In the genomic region with DNA sequence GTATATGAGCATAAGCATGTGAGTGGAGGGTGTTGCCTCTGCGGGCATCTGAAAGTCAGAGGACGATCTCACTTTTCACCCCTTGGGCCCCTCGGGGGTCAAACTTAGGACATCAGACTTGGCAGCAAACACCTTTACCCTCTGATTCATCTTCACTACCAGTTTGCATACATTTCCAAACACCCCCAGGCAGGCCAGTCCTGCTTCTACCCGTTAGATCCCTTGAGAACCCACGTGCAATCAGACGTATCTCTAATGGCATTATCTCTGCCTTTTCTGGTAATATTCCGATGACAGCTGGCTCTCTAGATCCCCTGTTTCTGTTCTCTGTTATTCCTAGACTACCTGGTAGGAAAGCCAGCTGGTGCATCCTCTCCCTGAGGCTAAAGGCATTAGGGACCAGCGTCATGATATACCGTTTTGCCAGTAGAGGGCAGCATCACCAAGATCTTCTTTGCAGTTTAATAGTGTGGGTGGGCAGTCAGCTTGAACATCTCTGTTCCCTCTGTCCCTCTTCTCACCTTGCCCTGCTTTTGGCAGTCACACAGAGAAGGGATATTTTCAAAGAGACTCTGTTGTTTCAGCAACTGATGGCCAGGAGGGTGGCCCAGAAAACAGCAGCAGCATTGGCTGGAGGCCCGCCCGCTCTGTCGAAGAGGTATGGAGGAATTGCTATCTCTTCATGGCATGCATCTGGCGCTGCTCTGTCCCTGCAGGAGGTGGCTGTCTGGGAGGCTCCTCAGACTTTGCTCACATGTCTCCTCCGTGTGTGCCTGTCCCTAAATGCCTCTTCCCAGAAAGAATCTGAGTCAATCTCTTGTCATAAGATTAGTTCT, we compare ENCODE assay signal across 8 mouse cellular contexts.
DNase-seq lines count a peak whose midpoint lies in the region; ATAC-seq and TF ChIP-seq lines count a peak whose summit lies in the region.

No protein-coding gene starts in this region.

- peak; percentile 38 for DNase-seq in gastrocnemius, adult 2 months
- DNase-seq in gastrocnemius, adult 8-10 months (ENCODE audit: low spot score in 2 of 2) = no peak
- DNase-seq in c-Kit-positive CD71-positive TER-119-negative erythroid progenitor cells, embryonic 14.5 days (ENCODE audit: low read depth) = peak; percentile 20
- peak; percentile 67 for DNase-seq in forebrain, embryonic 11.5 days (ENCODE audit: low spot score)
- peak; percentile 42 to 52 for DNase-seq in heart, postnatal 36 days
- DNase-seq in layer of hippocampus, postnatal 10 days (ENCODE audit: low spot score in 2 of 2) = peak; percentile 78 to 84
- peak; percentile 26 to 57 for DNase-seq in lung, postnatal 4 days
- DNase-seq in right cerebral cortex, postnatal 4 days = peak; percentile 68

- H3K4me1 ChIP-seq in forebrain, embryonic 11.5 days (replicated peaks; ENCODE audit: control insufficient read depth, insufficient read depth, low read length) = no peaks in the 10 kb centered on the region

- H3K9me3 ChIP-seq in forebrain, embryonic 11.5 days (ENCODE audit: control insufficient read depth, low read length) = no peaks in the 10 kb centered on the region

- H3K9ac ChIP-seq in forebrain, embryonic 11.5 days (ENCODE audit: low read length) = no peak overlapping the region

- H3K4me2 ChIP-seq in forebrain, embryonic 11.5 days (ENCODE audit: low read depth, low read length, severe bottlenecking) = no peak overlapping the region

- TF ChIP-seq CTCF in gastrocnemius, adult 2 months (IDR thresholded peaks at IDR 0.05) = peak; percentile 70

- no peak overlapping the region for H3K4me3 ChIP-seq in gastrocnemius, adult 2 months
- H3K4me3 ChIP-seq in forebrain, embryonic 11.5 days (ENCODE audit: low read depth, low read length) = no peak overlapping the region

- no peaks in the 10 kb centered on the region for H3K36me3 ChIP-seq in forebrain, embryonic 11.5 days (ENCODE audit: control insufficient read depth, insufficient read depth, low read length)

- intact Hi-C loops in gastrocnemius, adult 2 months (cut with DNase I) = no loop called here
- intact Hi-C loops in heart, postnatal 36 days (cut with DNase I) = loop anchor here (5.0 kb wide), 1 partner anchor 405 kb away; no protein-coding TSS in a partner anchor

- WGBS in forebrain, embryonic 11.5 days = 43% methylated on average over 14 of the region's 14 CpGs

- H3K27me3 ChIP-seq in forebrain, embryonic 11.5 days (ENCODE audit: control insufficient read depth, insufficient read depth, low read length) = no peaks in the 10 kb centered on the region

- ATAC-seq in forebrain, embryonic 11.5 days (replicated peaks; ENCODE audit: low FRiP score) = peak; percentile 71

- H3K27ac ChIP-seq in gastrocnemius, adult 2 months = no peak overlapping the region
- no peak overlapping the region for H3K27ac ChIP-seq in forebrain, embryonic 11.5 days (ENCODE audit: low read depth, low read length)

Comparison
In these comparisons a context has a peak if more than half of its experiments do, and no peak if none do; other contexts are left out.
1. DNase-seq: peak in gastrocnemius, adult 2 months (single experiment), c-Kit-positive CD71-positive TER-119-negative erythroid progenitor cells, embryonic 14.5 days (single experiment), forebrain, embryonic 11.5 days (single experiment), heart, postnatal 36 days (2 of 2), layer of hippocampus, postnatal 10 days (2 of 2), lung, postnatal 4 days (2 of 2) and right cerebral cortex, postnatal 4 days (single experiment); none in gastrocnemius, adult 8-10 months (0 of 2).